Mouse (Mus musculus) lung, adult 2 months (tissue): Measurements from ENCODE around the gene Polr3h.

ENCODE experiments used
- CTCF ChIP-seq: fragments of 200-500 bp; IDR thresholded peaks from 2 replicates; pipeline ENCODE4 v1.5.1; 2011; ENCODE audit warnings: mild to moderate bottlenecking, low read length, control low read depth; ENCODE audit not compliant: insufficient read depth
- POLR2A ChIP-seq: fragments of 200-500 bp; IDR thresholded peaks from 2 replicates; pipeline ENCODE4 v1.6.1; 2011; ENCODE audit warnings: low read depth, mild to moderate bottlenecking, control low read depth, low read length, borderline replicate concordance; ENCODE audit errors: extremely low read depth

DNA sequence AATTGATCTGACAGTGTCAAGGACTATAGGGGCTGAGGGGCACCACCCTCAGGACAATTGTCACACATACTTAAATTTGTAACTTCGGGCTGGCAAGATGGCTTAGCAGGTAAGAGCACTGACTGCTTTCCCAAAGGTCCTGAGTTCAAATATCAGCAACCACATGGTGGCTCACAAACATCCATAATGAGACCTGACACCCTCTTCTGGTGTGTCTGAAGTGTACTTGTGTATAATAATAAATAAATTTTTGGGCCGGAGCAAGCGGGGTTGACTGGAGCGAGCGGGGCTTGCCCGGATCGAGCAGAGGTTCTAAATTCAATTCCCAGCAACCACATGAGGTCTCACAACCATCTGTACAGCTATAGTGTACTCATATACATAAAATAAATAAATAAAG, 85.7 kb downstream of the Polr3h start:
- TF ChIP-seq POLR2A (no peak), CTCF (no peak)
